Mouse (Mus musculus): Measurements from ENCODE around the gene Wfdc21.

Gene Wfdc21

DNA sequence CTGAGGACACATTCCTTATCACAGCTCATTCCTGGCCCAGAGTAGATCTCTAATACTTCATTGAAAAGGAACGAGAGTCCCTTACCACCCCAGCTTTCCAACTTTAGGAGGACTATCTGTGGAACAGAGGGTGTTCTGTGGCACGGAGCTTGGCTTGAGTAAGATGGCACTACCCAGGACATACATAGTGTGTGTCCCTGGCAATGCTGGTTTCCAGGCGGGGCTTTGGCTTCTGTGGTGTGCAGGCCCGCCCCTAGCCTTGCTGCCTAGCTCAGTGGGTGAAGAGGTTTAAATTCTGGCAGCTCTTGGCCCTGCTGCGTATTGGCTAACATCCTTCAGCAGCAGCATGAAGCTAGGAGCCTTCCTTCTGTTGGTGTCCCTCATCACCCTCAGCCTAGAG lies at the start of gene Wfdc21:
Gene Wfdc21 (plus strand): TSS at position 260 of the 400 bp plus-strand sequence.
- DNase-seq (ENCODE audit: low spot score), result peak; percentile 65

DNA sequence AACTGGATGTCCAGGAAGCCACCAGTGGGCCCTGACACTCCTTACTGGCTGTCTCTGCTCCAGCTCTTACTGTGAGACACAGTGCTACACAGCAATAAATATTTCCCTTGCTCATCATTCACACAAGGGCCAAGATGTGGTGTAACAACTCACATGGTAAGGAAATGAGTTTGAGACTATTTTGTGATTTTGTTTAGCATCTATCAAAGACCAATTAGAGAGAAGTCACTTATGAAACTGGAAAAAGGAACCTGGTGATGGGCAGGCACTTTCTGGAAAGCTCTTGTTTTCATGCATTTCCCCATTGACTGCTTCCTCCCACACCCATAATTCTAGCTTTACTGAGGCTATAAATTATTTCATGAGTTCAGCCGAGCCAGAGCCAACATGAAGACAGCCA lies 43.0 kb upstream of the Wfdc21 start, which contains the start of gene Wfdc17:
Gene Wfdc17 (plus strand): TSS at position 287 of the 400 bp plus-strand sequence.
- no peak for DNase-seq (ENCODE audit: low spot score)

DNA sequence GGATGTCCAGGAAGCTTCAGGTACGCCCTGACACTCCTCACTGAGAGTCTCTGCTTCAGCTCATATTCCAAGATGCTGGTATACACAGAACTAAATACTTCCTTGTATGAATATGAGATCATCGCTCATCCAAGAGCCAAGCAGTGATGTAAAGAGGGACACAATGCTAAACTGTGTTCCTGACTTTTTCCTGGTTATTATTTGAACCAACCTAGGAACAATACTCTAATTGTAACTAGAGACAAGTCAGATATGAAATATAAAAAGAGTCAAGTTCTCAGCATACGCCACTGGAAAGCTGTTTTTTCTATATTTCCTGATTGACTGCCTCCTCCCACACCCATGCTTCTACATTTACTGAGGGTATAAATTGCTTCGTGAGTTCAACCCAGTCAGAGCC lies 38.0 kb upstream of the Wfdc21 start, which contains the start of gene Wfdc18:
Gene Wfdc18 (plus strand): TSS at position 301 of the 400 bp plus-strand sequence.
- DNase-seq (ENCODE audit: low spot score), result no peak

DNA sequence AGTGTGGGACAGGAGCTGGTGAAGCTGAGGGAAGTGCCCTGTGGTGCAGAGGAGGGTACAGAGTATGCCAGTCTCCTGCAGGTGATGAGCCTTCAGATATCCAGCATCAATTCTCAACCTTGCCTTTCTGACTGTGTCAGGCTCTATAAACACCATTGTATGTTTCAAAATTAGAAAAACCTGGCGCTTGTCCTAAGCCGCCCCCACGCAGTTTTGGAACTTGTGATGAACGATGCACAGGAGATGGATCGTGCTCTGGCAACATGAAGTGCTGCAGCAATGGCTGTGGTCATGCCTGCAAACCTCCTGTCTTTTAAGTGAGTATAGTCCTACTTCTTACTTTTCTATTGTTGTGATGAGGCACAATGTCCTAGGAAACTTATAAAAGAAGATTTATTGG lies 37.1 kb upstream of the Wfdc21 start:
- no peak for DNase-seq (ENCODE audit: low spot score)

DNA sequence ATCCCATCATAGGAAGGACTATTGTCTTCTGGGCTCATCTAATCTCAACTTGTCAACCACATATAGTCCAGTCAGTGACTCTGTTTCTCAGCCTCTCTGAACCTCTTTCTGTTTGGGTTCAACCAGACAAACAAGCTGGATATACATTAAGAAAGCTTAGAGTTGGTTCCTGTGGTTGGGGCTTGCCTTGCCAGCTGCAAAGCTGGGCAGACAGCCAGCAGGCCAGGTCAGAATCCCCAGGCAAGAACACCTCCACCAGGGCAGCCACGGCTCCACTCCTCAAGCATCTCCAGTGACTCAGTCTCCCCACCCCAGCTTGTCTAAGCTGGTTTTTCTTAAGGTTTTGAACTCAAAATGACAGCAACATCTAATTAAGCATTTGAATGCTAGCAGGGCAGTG lies 34.1 kb upstream of the Wfdc21 start:
- DNase-seq (ENCODE audit: low spot score), result no peak

DNA sequence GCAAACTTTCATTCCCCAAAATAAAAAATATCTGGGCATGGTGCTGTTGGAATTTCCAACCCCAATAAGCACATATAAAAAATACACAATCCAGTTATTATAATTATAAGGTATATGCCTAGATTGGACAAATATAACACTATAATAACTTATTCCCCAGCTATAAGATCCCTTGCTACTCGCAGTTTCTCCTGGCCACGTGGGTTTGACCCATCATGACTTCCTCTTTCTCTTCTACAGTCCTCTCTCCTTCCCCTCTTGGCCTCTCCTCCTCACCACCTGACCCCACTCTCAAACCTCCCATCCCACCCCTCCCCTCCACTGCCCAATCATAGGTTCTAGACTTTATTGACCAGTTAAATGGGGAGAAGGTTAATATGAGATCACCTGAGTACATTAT lies 32.8 kb upstream of the Wfdc21 start:
- no peak for DNase-seq (ENCODE audit: low spot score)

DNA sequence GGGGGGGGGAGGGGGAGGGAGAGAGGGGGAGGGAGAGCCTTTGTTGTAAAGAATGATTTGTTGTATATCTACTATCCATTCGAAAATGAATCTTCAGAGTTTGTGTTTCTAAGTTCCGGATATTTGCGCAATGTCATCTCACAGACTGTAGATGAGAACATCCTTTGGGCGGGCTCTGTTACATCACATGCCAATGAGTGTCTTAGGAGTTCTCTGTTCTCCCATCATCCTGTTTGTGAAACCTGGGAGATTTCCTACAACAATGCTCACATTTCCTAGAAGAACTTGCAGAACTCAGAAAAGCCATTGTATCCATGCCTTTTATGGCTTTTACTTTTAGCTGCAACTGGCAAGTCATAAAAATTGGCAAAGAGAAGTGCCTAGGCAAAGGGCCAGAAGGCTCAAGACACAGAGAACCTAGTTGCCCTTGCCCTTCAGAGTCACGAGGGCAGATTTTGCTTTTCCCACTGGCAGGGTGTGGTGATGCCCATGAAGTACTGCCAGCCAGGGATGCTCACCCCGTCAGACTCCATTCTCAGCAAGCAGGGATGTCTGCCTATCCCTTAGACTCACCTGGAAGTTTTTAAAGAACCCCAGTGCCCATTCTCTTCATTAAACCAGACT lies 29.6 kb upstream of the Wfdc21 start:
- peak; percentile 97 for DNase-seq (ENCODE audit: low spot score)

DNA sequence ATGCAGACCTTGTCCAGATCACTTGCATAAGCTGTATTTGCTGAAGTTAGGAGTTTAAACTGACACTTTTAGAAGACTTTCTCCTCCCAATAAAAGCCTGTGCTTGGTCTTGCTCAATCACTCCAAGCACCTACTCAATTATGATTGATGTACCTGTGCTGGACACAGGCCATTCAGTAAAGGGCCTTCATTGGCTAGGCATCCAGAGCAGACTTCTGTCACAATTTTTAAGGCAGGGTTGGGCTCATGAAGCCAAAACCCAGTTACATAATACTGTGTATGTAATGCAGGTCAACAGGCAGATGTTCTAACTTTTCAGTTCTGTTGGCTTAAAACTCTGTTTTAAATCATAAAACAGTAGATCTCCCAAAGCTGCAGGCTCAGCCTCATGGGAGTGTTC lies 26.0 kb upstream of the Wfdc21 start:
- peak; percentile 82 for DNase-seq (ENCODE audit: low spot score)

DNA sequence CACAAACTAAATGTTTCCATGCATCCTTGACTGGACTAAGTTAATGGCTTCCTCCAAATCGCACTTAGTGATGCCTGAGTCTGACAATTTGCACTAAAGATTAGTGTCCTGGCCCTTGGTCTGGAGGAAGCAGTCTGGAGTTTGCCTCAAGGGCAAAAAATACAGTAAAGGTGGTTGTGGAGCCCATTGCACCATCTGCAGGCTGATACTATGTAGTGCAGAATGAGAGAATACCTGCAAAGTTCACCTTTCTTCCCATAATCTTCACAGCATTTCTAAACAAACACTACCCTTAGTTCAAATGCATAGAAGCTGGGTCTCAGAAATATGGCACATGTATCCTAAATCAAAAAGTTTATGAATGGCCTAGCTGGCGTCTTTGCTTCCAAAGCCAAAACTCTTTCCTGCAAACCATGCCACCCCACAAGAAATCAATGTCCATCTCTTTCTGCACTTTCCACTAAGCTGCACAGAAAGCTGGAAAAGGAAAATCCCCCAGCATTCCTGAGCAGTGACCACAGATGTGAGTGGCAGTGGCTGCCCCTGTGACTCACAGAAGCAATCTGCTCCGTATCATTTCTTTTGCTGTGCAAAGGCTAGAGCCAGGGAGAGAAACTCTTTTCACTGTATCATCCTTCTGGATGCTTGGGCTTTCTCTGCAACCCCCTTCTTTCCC lies 17.8 kb upstream of the Wfdc21 start:
- DNase-seq (ENCODE audit: low spot score), result peak; percentile 58

DNA sequence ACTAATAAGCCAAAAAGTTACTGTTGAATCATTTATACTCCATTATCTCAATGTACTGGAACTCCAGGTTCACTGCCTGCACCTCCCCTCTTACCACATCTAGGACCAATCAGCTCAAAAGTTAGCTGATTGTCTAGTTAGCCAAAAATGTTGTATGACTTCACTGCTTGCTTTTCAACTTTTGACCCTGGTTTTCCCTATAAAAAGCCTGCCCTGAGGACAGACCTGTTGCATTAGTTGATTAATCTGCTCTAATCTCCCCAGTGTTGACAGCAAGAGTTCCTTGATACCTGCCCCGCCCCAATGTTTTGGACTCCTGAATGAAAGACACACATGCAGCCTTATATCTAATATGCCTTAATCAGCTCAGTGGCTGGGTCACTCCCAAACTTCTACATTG lies 15.6 kb upstream of the Wfdc21 start:
- no peak for DNase-seq (ENCODE audit: low spot score)

DNA sequence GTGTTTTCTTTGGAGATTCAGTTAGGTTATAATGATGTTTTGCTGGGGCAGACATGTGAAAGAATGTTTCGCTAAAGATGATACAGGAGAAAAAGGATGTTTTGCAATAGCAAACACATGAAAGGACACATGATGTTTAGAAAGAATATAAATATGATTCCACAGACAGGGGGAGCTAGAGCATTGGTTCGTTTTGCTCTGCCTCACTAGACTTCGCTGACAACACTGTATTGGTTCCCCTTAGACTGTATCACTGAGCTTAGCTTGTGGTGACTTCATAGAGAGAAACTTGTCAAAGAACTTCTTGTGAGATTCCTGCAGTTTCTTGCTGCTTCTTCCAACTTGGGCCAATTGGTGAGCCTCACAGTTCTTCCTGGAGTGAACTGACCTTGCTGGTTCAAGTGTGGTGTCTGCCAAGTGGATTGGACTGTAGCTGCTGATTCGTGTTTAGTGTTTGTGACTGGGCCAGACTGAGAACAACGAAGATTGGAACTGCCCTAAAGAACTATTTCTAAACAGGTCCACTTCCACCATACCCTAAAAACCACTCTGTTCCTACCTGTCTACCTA lies 13.6 kb upstream of the Wfdc21 start:
- DNase-seq (ENCODE audit: low spot score), result no peak

DNA sequence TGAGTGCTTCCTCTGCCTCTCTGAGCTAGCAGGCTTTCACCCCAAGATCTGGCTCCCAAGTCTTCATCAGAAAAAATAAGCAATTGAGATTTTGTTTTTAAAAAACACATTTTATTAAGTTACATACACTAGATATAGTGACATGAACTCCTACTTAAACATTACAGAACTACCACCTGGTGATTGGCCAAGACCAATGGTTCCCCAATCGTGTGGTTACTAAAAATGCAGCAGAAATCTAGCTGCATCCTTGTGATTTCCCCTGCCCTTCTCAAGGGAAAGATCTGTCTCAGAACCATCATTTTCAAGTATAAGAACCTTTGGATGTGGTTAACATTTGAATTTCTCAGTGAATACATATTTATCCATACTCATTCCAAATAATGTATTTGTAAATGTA lies 12.5 kb upstream of the Wfdc21 start:
- no peak for DNase-seq (ENCODE audit: low spot score)

DNA sequence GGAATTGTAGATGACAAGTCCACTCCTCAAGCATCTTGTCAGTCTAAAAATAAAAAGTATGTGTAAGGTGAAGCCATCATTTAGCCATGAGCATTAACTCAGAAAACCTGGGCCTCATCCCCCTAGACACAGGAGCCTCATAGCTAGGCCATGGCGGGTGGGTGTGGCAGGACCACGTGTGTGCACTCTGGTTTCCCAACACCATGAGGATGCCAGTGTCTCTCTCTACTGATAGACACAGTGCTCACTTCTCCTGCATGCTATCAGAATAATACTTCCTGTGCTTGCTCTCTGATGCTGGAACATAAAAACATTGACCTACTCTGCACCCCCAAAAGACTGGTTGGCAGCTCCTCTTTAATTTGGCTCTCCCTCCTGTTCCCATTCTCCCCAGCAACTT lies 10.9 kb upstream of the Wfdc21 start:
- DNase-seq (ENCODE audit: low spot score), result no peak

DNA sequence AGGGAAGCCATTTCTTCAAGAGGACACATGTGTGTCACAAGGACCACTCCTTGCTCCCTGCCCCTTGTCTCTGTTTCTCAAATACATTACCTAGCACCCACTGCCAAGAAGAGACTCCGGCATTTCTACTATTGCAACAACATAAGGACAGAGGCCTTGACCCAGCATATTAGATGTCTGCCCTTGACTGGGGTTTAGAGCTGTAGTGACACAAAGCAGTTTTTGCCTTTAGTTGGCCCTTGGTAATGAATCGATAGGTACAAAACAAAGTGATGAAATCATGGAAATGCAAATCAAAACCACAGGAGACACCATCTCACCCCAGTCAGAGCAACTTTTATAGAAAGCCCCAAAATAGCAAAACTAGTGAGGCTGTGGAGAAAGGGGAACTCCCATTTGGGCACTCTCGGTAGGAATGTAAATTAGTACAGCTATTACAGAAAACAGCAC lies 9.6 kb upstream of the Wfdc21 start:
- DNase-seq (ENCODE audit: low spot score), result no peak

DNA sequence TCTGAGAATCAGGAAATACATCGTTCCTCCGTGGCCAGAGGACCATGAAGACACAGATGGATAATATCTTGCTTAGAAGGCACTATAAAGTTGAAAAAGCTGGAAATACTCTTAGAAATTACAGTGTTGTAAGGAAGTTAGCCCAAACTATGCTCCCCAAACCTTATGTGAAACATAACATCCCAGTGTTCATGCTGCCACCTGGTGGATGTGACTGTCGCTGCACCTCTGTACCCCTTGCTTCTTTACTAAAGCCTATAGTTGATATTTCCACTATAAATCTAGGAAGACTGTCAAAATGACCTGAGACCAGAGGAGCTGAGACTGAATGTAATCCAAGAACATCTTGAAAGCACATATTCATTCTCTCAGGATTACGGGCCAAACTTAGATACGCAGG lies 7.5 kb upstream of the Wfdc21 start:
- DNase-seq (ENCODE audit: low spot score), result peak; percentile 84

DNA sequence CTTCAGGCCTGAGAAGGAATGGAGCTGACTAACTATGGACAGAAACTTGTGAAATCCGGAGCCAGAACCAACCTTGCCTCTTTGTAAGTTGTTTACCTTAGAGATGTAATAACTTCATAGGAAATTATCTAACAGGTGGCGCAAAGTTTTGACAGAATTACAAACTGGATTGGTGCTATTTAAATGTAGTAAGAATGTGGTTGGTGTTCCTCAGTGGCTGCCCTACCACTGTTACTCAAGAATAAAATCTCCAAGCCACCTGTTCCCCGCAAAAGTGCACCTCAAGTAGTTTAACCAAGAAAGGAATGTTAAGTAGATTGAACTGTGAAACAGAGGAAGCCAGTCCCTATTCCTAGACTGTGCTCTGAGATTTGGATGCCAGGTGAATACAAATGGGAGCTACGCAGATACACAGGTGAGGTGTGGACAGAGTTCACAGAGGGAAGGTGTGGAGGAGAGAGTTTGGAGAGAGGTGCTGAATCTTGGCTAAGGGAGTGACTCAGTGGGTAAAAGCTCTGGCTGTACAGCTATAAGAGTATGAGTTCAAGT lies 6.2 kb upstream of the Wfdc21 start:
- no peak for DNase-seq (ENCODE audit: low spot score)

DNA sequence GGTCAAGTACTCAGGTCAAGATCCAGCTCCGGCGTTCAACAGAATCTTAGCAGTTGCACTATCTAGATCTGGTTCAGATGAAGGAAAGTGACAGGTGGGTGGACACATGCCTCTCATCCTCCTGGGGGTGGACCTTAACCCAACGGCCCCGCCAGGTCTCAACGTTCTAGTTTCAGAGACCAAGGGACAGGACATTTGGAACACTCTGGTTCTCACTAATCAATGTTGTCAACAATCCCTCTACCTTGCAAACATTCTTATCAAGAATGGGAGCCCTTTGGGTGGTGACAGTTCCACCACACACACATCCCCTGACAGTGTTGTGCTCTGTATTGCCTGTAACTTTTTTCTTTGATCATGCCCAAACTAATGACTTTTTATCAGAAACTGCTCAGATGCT lies 4.9 kb upstream of the Wfdc21 start:
- DNase-seq (ENCODE audit: low spot score), result no peak

DNA sequence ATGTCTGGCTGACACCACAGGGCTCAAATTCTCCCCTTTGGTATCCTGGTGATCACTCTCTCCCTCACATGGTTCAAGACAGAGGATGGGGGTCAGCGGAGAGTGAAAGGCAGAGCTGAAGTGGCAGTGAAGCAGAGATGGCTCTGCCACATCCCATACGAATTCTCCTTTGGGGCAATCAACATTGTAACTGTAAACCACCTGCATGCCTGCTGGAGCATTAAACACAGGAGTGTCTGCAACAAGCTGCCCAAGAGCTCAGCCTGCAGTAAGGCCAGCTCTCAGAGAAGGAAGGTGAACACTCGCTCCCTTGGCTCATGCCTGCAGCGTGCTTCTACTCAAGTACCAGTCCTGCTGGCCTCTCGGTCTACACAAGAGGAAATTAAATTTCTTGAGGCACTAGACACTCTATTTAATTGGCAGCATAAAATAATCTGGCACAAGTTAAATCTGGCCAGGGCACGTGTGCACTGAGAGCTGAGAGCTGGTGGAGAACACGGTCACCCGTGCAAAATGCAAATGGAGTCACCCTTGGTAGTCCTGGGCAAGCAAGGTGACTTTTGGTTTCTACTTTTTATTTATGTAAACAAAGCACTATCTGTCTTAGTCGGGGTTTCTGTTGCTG lies 3.9 kb upstream of the Wfdc21 start:
- no peak for DNase-seq (ENCODE audit: low spot score)

DNA sequence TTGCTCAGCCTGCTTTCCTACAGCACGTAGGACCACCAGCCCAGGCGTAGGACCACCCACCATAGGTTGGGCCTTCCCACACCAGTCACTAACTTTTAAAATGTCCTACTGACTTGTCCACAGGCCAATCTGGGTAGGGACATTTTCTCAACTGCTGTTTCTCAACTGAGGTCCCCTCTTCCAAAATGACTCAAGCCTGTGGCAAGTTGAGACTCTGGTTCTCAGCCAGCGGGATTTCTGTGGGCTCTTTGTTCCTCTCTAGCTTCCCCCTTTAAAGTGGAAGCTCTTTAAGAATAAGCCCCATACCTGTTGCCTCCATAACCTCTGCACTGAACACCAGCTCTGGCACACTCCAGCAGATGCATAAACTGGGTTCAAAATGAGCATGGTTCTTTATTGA lies 3.2 kb upstream of the Wfdc21 start:
- DNase-seq (ENCODE audit: low spot score), result peak; percentile 32

DNA sequence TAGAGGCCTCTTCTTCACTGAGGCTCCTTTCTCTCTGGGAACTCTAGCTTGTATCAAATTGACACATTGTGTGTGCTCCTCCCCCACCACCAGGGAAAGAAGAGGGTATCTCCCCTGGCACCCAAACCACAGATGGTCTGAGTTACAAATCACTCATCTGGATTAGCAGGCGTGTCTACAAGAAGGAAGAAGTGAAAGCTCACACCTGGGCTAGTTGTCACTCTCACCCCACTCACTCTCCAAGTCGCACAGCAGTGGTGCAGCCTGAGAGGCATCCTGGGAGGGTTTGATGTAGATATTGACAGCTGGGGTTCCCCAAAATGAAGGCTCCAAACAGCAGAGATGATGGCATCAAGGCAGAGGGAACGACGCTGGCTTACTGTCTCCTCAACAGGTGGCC lies 588 bp upstream of the Wfdc21 start:
- no peak for DNase-seq (ENCODE audit: low spot score)

DNA sequence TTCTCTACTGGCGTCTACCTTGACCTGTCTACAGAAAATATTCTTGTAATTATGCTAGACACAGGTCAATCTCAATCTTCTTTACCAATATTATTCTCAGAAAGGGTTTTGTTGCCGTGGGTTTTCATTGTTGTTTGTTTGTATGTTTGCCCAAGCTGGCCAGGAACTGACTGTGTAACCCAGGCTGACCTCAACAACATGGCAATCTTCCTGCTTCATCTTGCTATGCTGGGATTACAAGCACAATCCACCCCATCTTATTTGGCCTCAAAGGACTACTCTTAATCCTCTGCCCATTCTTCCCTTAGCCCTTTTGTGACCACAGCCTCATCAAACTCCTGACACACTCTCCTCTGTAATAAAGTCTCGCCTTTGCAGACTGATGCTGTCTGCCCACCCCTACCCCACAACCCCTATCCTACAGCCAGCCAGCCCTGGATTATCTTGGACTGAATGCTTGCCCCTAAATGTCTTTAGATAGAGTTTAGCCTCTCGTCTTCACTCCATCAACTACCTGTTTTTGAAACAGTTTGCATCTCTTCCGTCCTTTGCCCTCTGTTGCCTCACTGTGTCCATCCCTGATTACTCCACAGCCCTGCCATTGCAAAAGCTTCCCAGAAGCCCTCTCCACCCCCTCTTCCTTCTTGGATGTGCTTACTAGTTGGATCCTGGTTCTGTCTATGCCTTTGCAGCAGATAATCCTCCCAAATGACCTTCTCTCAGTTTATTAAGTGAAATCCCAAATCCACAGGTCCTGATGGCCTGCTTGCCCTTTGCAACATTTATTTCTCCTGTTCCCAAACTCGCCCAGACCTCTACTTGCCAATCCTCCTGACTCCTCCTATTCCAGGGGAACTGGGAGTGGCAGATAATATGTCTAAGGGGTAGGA lies 881 bp downstream of the Wfdc21 start:
- peak; percentile 69 for DNase-seq (ENCODE audit: low spot score)
